Mouse (Mus musculus): ENCODE data around the gene Scn1b.

Gene Scn1b

GRCm38 (mm10) chr7:31082831-31083588 is 43.8 kb downstream of the Scn1b start:
- DNase-seq, result peak in 1 of 2 experiments; percentile 45

- DNase-seq, result no peak
Measured at GRCm38 (mm10) chr7:31082106-31082505, 44.7 kb downstream of the Scn1b start.

GRCm38 (mm10) chr7:31081106-31081505 is 45.7 kb downstream of the Scn1b start:
- DNase-seq, result no peak

- DNase-seq, result no peak
Measured at GRCm38 (mm10) chr7:31080611-31081010, 46.2 kb downstream of the Scn1b start.

- no peak for DNase-seq
Measured at GRCm38 (mm10) chr7:31079670-31080069, 47.1 kb downstream of the Scn1b start.

- DNase-seq, result peak; percentile 37 to 58
Measured at GRCm38 (mm10) chr7:31077885-31078445, 48.8 kb downstream of the Scn1b start.

GRCm38 (mm10) chr7:31077470-31077869 is 49.3 kb downstream of the Scn1b start:
- DNase-seq, result no peak

GRCm38 (mm10) chr7:31076492-31076891 is 50.3 kb downstream of the Scn1b start, which contains the start of gene Fxyd3:
Gene Fxyd3, minus strand, starts transcription at chr7:31076704.
- no peak for DNase-seq

GRCm38 (mm10) chr7:31074713-31075069 is 52.1 kb downstream of the Scn1b start:
- DNase-seq, result no peak

- DNase-seq, result no peak
Measured at GRCm38 (mm10) chr7:31074061-31074712, 52.6 kb downstream of the Scn1b start.

GRCm38 (mm10) chr7:31073546-31073945 is 53.3 kb downstream of the Scn1b start:
- DNase-seq, result no peak

GRCm38 (mm10) chr7:31072326-31072725 is 54.5 kb downstream of the Scn1b start:
- DNase-seq, result peak in 1 of 2 experiments; percentile 27

- DNase-seq, result no peak
Measured at GRCm38 (mm10) chr7:31070324-31070723, 56.5 kb downstream of the Scn1b start.

GRCm38 (mm10) chr7:31069491-31069890 is 57.3 kb downstream of the Scn1b start:
- DNase-seq, result peak in 1 of 2 experiments; percentile 53

- DNase-seq, result peak; percentile 73 to 77
Measured at GRCm38 (mm10) chr7:31067836-31068235, 59.0 kb downstream of the Scn1b start.

Data from kidney, postnatal 4 days (tissue).